Mouse (Mus musculus): Measurements from ENCODE around the gene Fam172a. TPM values are rescaled to one million over a fixed set of nuclear protein-coding genes. Genes with fewer than 3 reads are reported as not detected.
A peak's percentile ranks its signal among the peaks of the same experiment; 100 is the strongest.

Gene Fam172a
- polyA plus RNA-seq, 1 experiment from 2014 or later = 41.6 TPM

- H3K9me3 ChIP-seq = no peaks in the 10 kb centered on the region
- H3K27me3 ChIP-seq = no peaks in the 10 kb centered on the region
- 88% methylated on average over 4 of the region's 4 CpGs for WGBS
- no peak overlapping the region for H3K4me2 ChIP-seq (replicated peaks)
- H3K9ac ChIP-seq (replicated peaks) = no peak overlapping the region
- H3K27ac ChIP-seq (replicated peaks) = no peak overlapping the region
- no peak for ATAC-seq (ENCODE audit: low FRiP score, low read depth)
- H3K4me1 ChIP-seq = 0 out of 2 replicates have a peak, but pooled peaks cover 3% of the 10 kb centered on the region
- H3K4me3 ChIP-seq = no peak overlapping the region
- H3K36me3 ChIP-seq = no peaks in the 10 kb centered on the region
These were observed 385.9 kb downstream of the Fam172a start for GRCm38 (mm10) chr13:78087751-78088150.

GRCm38 (mm10) chr13:78090701-78091100 is 388.9 kb downstream of the Fam172a start:
- H3K4me3 ChIP-seq = no peak overlapping the region
- ATAC-seq (ENCODE audit: low FRiP score, low read depth) = no peak
- no peaks in the 10 kb centered on the region for H3K36me3 ChIP-seq
- H3K4me1 ChIP-seq = 0 out of 2 replicates have a peak, but pooled peaks cover 3% of the 10 kb centered on the region
- H3K27ac ChIP-seq (replicated peaks) = no peak overlapping the region
- H3K9me3 ChIP-seq = no peaks in the 10 kb centered on the region
- H3K4me2 ChIP-seq (replicated peaks) = no peak overlapping the region
- H3K9ac ChIP-seq (replicated peaks) = no peak overlapping the region
- H3K27me3 ChIP-seq = no peaks in the 10 kb centered on the region

GRCm38 (mm10) chr13:78091949-78092348 is 390.1 kb downstream of the Fam172a start:
- Histone ChIP-seq H3K4me1 (0 out of 2 replicates have a peak, but pooled peaks cover 3% of the 10 kb centered on the region), H3K27me3 (no peaks in the 10 kb centered on the region), H3K27ac (replicated peaks) (no peak overlapping the region), H3K36me3 (no peaks in the 10 kb centered on the region), H3K4me3 (no peak overlapping the region), H3K9me3 (no peaks in the 10 kb centered on the region), H3K9ac (replicated peaks) (no peak overlapping the region), H3K4me2 (replicated peaks) (no peak overlapping the region)
- WGBS = 84% methylated on average over 3 of the region's 3 CpGs
- ATAC-seq (ENCODE audit: low FRiP score, low read depth) = no peak

- H3K4me3 ChIP-seq = no peak overlapping the region
- H3K9ac ChIP-seq (replicated peaks) = no peak overlapping the region
- H3K4me1 ChIP-seq = 0 out of 2 replicates have a peak, but pooled peaks cover 3% of the 10 kb centered on the region
- H3K27me3 ChIP-seq = no peaks in the 10 kb centered on the region
- WGBS = 74% methylated on average over 2 of the region's 2 CpGs
- ATAC-seq (ENCODE audit: low FRiP score, low read depth) = no peak
- H3K4me2 ChIP-seq (replicated peaks) = no peak overlapping the region
- H3K9me3 ChIP-seq = no peaks in the 10 kb centered on the region
- no peaks in the 10 kb centered on the region for H3K36me3 ChIP-seq
- H3K27ac ChIP-seq (replicated peaks) = no peak overlapping the region
These were observed 392.5 kb downstream of the Fam172a start for GRCm38 (mm10) chr13:78094352-78094751.

GRCm38 (mm10) chr13:78095071-78095973 is 393.5 kb downstream of the Fam172a start:
- H3K27me3 ChIP-seq = no peaks in the 10 kb centered on the region
- no peak for ATAC-seq (ENCODE audit: low FRiP score, low read depth)
- H3K4me3 ChIP-seq = no peak overlapping the region
- no peaks in the 10 kb centered on the region for H3K36me3 ChIP-seq
- WGBS = 87% methylated on average over 1 of the region's 1 CpGs
- H3K4me2 ChIP-seq (replicated peaks) = no peak overlapping the region
- H3K4me1 ChIP-seq = peaks cover 10% of the 10 kb centered on the region; the same call in 1 of the 2 replicates
- no peak overlapping the region for H3K27ac ChIP-seq (replicated peaks)
- H3K9ac ChIP-seq (replicated peaks) = no peak overlapping the region
- no peaks in the 10 kb centered on the region for H3K9me3 ChIP-seq

GRCm38 (mm10) chr13:78098858-78099445 is 397.1 kb downstream of the Fam172a start:
- no peak overlapping the region for H3K9ac ChIP-seq (replicated peaks)
- 78% methylated on average over 5 of the region's 5 CpGs for WGBS
- no peaks in the 10 kb centered on the region for H3K9me3 ChIP-seq
- H3K27ac ChIP-seq (replicated peaks) = no peak overlapping the region
- H3K27me3 ChIP-seq = no peaks in the 10 kb centered on the region
- no peak overlapping the region for H3K4me2 ChIP-seq (replicated peaks)
- peak; percentile 50; the same call in 1 of the 2 replicates for ATAC-seq (ENCODE audit: low FRiP score, low read depth)
- no peak overlapping the region for H3K4me3 ChIP-seq
- H3K36me3 ChIP-seq = no peaks in the 10 kb centered on the region
- H3K4me1 ChIP-seq = peaks cover 8% of the 10 kb centered on the region; the same call in 1 of the 2 replicates

GRCm38 (mm10) chr13:78099746-78100530 is 398.1 kb downstream of the Fam172a start:
- Histone ChIP-seq H3K36me3 (no peaks in the 10 kb centered on the region), H3K4me3 (no peak overlapping the region), H3K4me1 (peaks cover 8% of the 10 kb centered on the region; the same call in 1 of the 2 replicates), H3K9me3 (no peaks in the 10 kb centered on the region), H3K27me3 (no peaks in the 10 kb centered on the region), H3K9ac (replicated peaks) (no peak overlapping the region), H3K4me2 (replicated peaks) (no peak overlapping the region), H3K27ac (replicated peaks) (no peak overlapping the region)
- 75% methylated on average over 3 of the region's 3 CpGs for WGBS
- peak; percentile 39 for ATAC-seq (ENCODE audit: low FRiP score, low read depth)

- H3K4me1 ChIP-seq = peaks cover 8% of the 10 kb centered on the region; the same call in 1 of the 2 replicates
- no peak overlapping the region for H3K4me2 ChIP-seq (replicated peaks)
- H3K4me3 ChIP-seq = no peak overlapping the region
- no peaks in the 10 kb centered on the region for H3K36me3 ChIP-seq
- H3K27ac ChIP-seq (replicated peaks) = no peak overlapping the region
- H3K9ac ChIP-seq (replicated peaks) = no peak overlapping the region
- H3K9me3 ChIP-seq = no peaks in the 10 kb centered on the region
- 82% methylated on average over 3 of the region's 3 CpGs for WGBS
- ATAC-seq (ENCODE audit: low FRiP score, low read depth) = no peak
- no peaks in the 10 kb centered on the region for H3K27me3 ChIP-seq
These were observed 398.8 kb downstream of the Fam172a start for GRCm38 (mm10) chr13:78100664-78101063.

- H3K9ac ChIP-seq (replicated peaks) = no peak overlapping the region
- H3K27me3 ChIP-seq = no peaks in the 10 kb centered on the region
- no peak for ATAC-seq (ENCODE audit: low FRiP score, low read depth)
- no peaks in the 10 kb centered on the region for H3K9me3 ChIP-seq
- peaks cover 8% of the 10 kb centered on the region; the same call in 1 of the 2 replicates for H3K4me1 ChIP-seq
- H3K4me3 ChIP-seq = no peak overlapping the region
- no peak overlapping the region for H3K4me2 ChIP-seq (replicated peaks)
- 85% methylated on average over 2 of the region's 2 CpGs for WGBS
- no peaks in the 10 kb centered on the region for H3K36me3 ChIP-seq
- H3K27ac ChIP-seq (replicated peaks) = no peak overlapping the region
These were observed 400.5 kb downstream of the Fam172a start for GRCm38 (mm10) chr13:78102337-78102736.

GRCm38 (mm10) chr13:78104851-78105250 is 403.0 kb downstream of the Fam172a start:
- H3K4me1 ChIP-seq = peaks cover 7% of the 10 kb centered on the region; the same call in 1 of the 2 replicates
- no peak overlapping the region for H3K27ac ChIP-seq (replicated peaks)
- H3K9me3 ChIP-seq = no peaks in the 10 kb centered on the region
- no peak for ATAC-seq (ENCODE audit: low FRiP score, low read depth)
- no peak overlapping the region for H3K4me2 ChIP-seq (replicated peaks)
- H3K36me3 ChIP-seq = no peaks in the 10 kb centered on the region
- H3K27me3 ChIP-seq = no peaks in the 10 kb centered on the region
- H3K4me3 ChIP-seq = no peak overlapping the region
- WGBS = 88% methylated on average over 3 of the region's 3 CpGs
- no peak overlapping the region for H3K9ac ChIP-seq (replicated peaks)

- no peak overlapping the region for H3K9ac ChIP-seq (replicated peaks)
- H3K27ac ChIP-seq (replicated peaks) = peak overlapping the region; percentile 32; the same call in 1 of the 2 replicates
- H3K36me3 ChIP-seq = no peaks in the 10 kb centered on the region
- 0 out of 2 replicates have a peak, but pooled peaks have one; percentile 47 for ATAC-seq (ENCODE audit: low FRiP score, low read depth)
- no peaks in the 10 kb centered on the region for H3K9me3 ChIP-seq
- 61% methylated on average over 4 of the region's 4 CpGs for WGBS
- H3K27me3 ChIP-seq = no peaks in the 10 kb centered on the region
- H3K4me3 ChIP-seq = no peak overlapping the region
- no peak overlapping the region for H3K4me2 ChIP-seq (replicated peaks)
- no peaks in the 10 kb centered on the region for H3K4me1 ChIP-seq
These were observed 408.8 kb downstream of the Fam172a start for GRCm38 (mm10) chr13:78110648-78111047.
